Mouse (Mus musculus): Measurements from ENCODE around the gene Krtcap2. TPM values are rescaled to one million over a fixed set of nuclear protein-coding genes. Genes with fewer than 3 reads are reported as not detected.

Gene Krtcap2
- polyA plus RNA-seq, 1 experiment from 2014 or later = 334 TPM

- peak within 1 kb of the TSS; percentile 58 for H3K9ac ChIP-seq (ENCODE audit: low read depth, low read length)
- no peaks in the 10 kb centered on the region for H3K9me3 ChIP-seq (ENCODE audit: control insufficient read depth, low read length)
- H3K27me3 ChIP-seq (replicated peaks; ENCODE audit: control insufficient read depth, insufficient read depth, low read length) = peaks cover 4% of the 10 kb centered on the region; the same call in 1 of the 2 replicates
- ATAC-seq = peak; percentile 22; the same call in 1 of the 2 replicates
- no peaks in the 10 kb centered on the region for H3K36me3 ChIP-seq (ENCODE audit: control insufficient read depth, insufficient read depth, low read length)
- WGBS = 24% methylated on average over 10 of the region's 10 CpGs
- peak within 1 kb of the TSS; percentile 72 for H3K4me2 ChIP-seq (ENCODE audit: low read depth, low read length)
- no peak within 1 kb of the TSS for H3K27ac ChIP-seq (ENCODE audit: low read length)
- peak within 1 kb of the TSS; percentile 47 for H3K4me3 ChIP-seq (ENCODE audit: low read length)
- peaks cover 42% of the 10 kb centered on the region for H3K4me1 ChIP-seq (ENCODE audit: control insufficient read depth, insufficient read depth, low read length)
These were observed 16.9 kb upstream of the Krtcap2 start, which contains the start of gene Muc1 for GRCm38 (mm10) chr3:89228836-89229235. Muc1 (plus strand) TSS chr3:89229057.

GRCm38 (mm10) chr3:89229276-89229675 lies 16.5 kb upstream of the Krtcap2 start:
- H3K27ac ChIP-seq (ENCODE audit: low read length) = no peak overlapping the region
- peak overlapping the region; percentile 72 for H3K4me2 ChIP-seq (ENCODE audit: low read depth, low read length)
- H3K36me3 ChIP-seq (ENCODE audit: control insufficient read depth, insufficient read depth, low read length) = no peaks in the 10 kb centered on the region
- 48% methylated on average over 4 of the region's 4 CpGs for WGBS
- peak overlapping the region; percentile 58 for H3K9ac ChIP-seq (ENCODE audit: low read depth, low read length)
- no peaks in the 10 kb centered on the region for H3K9me3 ChIP-seq (ENCODE audit: control insufficient read depth, low read length)
- H3K27me3 ChIP-seq (replicated peaks; ENCODE audit: control insufficient read depth, insufficient read depth, low read length) = peaks cover 4% of the 10 kb centered on the region; the same call in 1 of the 2 replicates
- ATAC-seq = 0 out of 2 replicates have a peak, but pooled peaks have one; percentile 2
- peaks cover 45% of the 10 kb centered on the region for H3K4me1 ChIP-seq (ENCODE audit: control insufficient read depth, insufficient read depth, low read length)
- H3K4me3 ChIP-seq (ENCODE audit: low read length) = 0 out of 2 replicates have a peak overlapping the region, but pooled peaks have one; percentile 8

GRCm38 (mm10) chr3:89230561-89230960 lies 15.2 kb upstream of the Krtcap2 start:
- no peaks in the 10 kb centered on the region for H3K36me3 ChIP-seq (ENCODE audit: control insufficient read depth, insufficient read depth, low read length)
- H3K9me3 ChIP-seq (ENCODE audit: control insufficient read depth, low read length) = no peaks in the 10 kb centered on the region
- H3K4me1 ChIP-seq (ENCODE audit: control insufficient read depth, insufficient read depth, low read length) = peaks cover 46% of the 10 kb centered on the region
- H3K4me2 ChIP-seq (ENCODE audit: low read depth, low read length) = no peak overlapping the region
- no peak overlapping the region for H3K27ac ChIP-seq (ENCODE audit: low read length)
- ATAC-seq = no peak
- 90% methylated on average over 2 of the region's 2 CpGs for WGBS
- no peak overlapping the region for H3K4me3 ChIP-seq (ENCODE audit: low read length)
- H3K27me3 ChIP-seq (replicated peaks; ENCODE audit: control insufficient read depth, insufficient read depth, low read length) = peaks cover 4% of the 10 kb centered on the region; the same call in 1 of the 2 replicates
- H3K9ac ChIP-seq (ENCODE audit: low read depth, low read length) = no peak overlapping the region

GRCm38 (mm10) chr3:89231345-89231744 lies 14.4 kb upstream of the Krtcap2 start:
- H3K36me3 ChIP-seq (ENCODE audit: control insufficient read depth, insufficient read depth, low read length) = no peaks in the 10 kb centered on the region; the same call in 1 of the 2 replicates
- ATAC-seq = no peak
- no peak overlapping the region for H3K27ac ChIP-seq (ENCODE audit: low read length)
- H3K9me3 ChIP-seq (ENCODE audit: control insufficient read depth, low read length) = no peaks in the 10 kb centered on the region
- no peak overlapping the region for H3K9ac ChIP-seq (ENCODE audit: low read depth, low read length)
- H3K27me3 ChIP-seq (replicated peaks; ENCODE audit: control insufficient read depth, insufficient read depth, low read length) = peaks cover 4% of the 10 kb centered on the region; the same call in 1 of the 2 replicates
- WGBS = 70% methylated on average over 7 of the region's 7 CpGs
- peaks cover 44% of the 10 kb centered on the region for H3K4me1 ChIP-seq (ENCODE audit: control insufficient read depth, insufficient read depth, low read length)
- no peak overlapping the region for H3K4me2 ChIP-seq (ENCODE audit: low read depth, low read length)
- H3K4me3 ChIP-seq (ENCODE audit: low read length) = no peak overlapping the region

- H3K27ac ChIP-seq (ENCODE audit: low read length) = no peak overlapping the region
- H3K4me1 ChIP-seq (ENCODE audit: control insufficient read depth, insufficient read depth, low read length) = peaks cover 39% of the 10 kb centered on the region
- 0 out of 2 replicates have a peak, but pooled peaks cover 4% of the 10 kb centered on the region for H3K27me3 ChIP-seq (replicated peaks; ENCODE audit: control insufficient read depth, insufficient read depth, low read length)
- no peaks in the 10 kb centered on the region; the same call in 1 of the 2 replicates for H3K36me3 ChIP-seq (ENCODE audit: control insufficient read depth, insufficient read depth, low read length)
- H3K9me3 ChIP-seq (ENCODE audit: control insufficient read depth, low read length) = no peaks in the 10 kb centered on the region
- no peak overlapping the region for H3K9ac ChIP-seq (ENCODE audit: low read depth, low read length)
- H3K4me2 ChIP-seq (ENCODE audit: low read depth, low read length) = no peak overlapping the region
- no peak overlapping the region for H3K4me3 ChIP-seq (ENCODE audit: low read length)
- 73% methylated on average over 16 of the region's 16 CpGs for WGBS
- ATAC-seq = no peak
These were observed 13.9 kb upstream of the Krtcap2 start for GRCm38 (mm10) chr3:89231772-89232275.

- Histone ChIP-seq H3K36me3 (ENCODE audit: control insufficient read depth, insufficient read depth, low read length) (no peaks in the 10 kb centered on the region; the same call in 1 of the 2 replicates), H3K9me3 (ENCODE audit: control insufficient read depth, low read length) (no peaks in the 10 kb centered on the region), H3K27me3 (replicated peaks; ENCODE audit: control insufficient read depth, insufficient read depth, low read length) (0 out of 2 replicates have a peak, but pooled peaks cover 4% of the 10 kb centered on the region), H3K4me2 (ENCODE audit: low read depth, low read length) (no peak overlapping the region), H3K9ac (ENCODE audit: low read depth, low read length) (no peak overlapping the region), H3K4me3 (ENCODE audit: low read length) (no peak overlapping the region), H3K4me1 (ENCODE audit: control insufficient read depth, insufficient read depth, low read length) (peaks cover 32% of the 10 kb centered on the region), H3K27ac (ENCODE audit: low read length) (0 out of 2 replicates have a peak overlapping the region, but pooled peaks have one; percentile 10)
- WGBS = 43% methylated on average over 6 of the region's 6 CpGs
- ATAC-seq = no peak
These were observed 13.2 kb upstream of the Krtcap2 start for GRCm38 (mm10) chr3:89232614-89233013.

- H3K27ac ChIP-seq (ENCODE audit: low read length) = peak overlapping the region; percentile 10
- no peaks in the 10 kb centered on the region for H3K9me3 ChIP-seq (ENCODE audit: control insufficient read depth, low read length)
- H3K4me2 ChIP-seq (ENCODE audit: low read depth, low read length) = no peak overlapping the region
- peaks cover 31% of the 10 kb centered on the region for H3K4me1 ChIP-seq (ENCODE audit: control insufficient read depth, insufficient read depth, low read length)
- WGBS = 59% methylated on average over 14 of the region's 14 CpGs
- H3K9ac ChIP-seq (ENCODE audit: low read depth, low read length) = 0 out of 2 replicates have a peak overlapping the region, but pooled peaks have one; percentile 11
- no peak overlapping the region for H3K4me3 ChIP-seq (ENCODE audit: low read length)
- no peaks in the 10 kb centered on the region; the same call in 1 of the 2 replicates for H3K36me3 ChIP-seq (ENCODE audit: control insufficient read depth, insufficient read depth, low read length)
- peak; percentile 59 for ATAC-seq
- 0 out of 2 replicates have a peak, but pooled peaks cover 4% of the 10 kb centered on the region for H3K27me3 ChIP-seq (replicated peaks; ENCODE audit: control insufficient read depth, insufficient read depth, low read length)
These were observed 12.1 kb upstream of the Krtcap2 start for GRCm38 (mm10) chr3:89233562-89234110.

GRCm38 (mm10) chr3:89236516-89236915 lies 9.2 kb upstream of the Krtcap2 start:
- ATAC-seq = no peak
- no peaks in the 10 kb centered on the region for H3K27me3 ChIP-seq (replicated peaks; ENCODE audit: control insufficient read depth, insufficient read depth, low read length)
- 91% methylated on average over 10 of the region's 10 CpGs for WGBS
- peaks cover 28% of the 10 kb centered on the region for H3K4me1 ChIP-seq (ENCODE audit: control insufficient read depth, insufficient read depth, low read length)
- H3K9ac ChIP-seq (ENCODE audit: low read depth, low read length) = no peak overlapping the region
- H3K4me2 ChIP-seq (ENCODE audit: low read depth, low read length) = no peak overlapping the region
- no peak overlapping the region for H3K4me3 ChIP-seq (ENCODE audit: low read length)
- H3K9me3 ChIP-seq (ENCODE audit: control insufficient read depth, low read length) = no peaks in the 10 kb centered on the region
- H3K27ac ChIP-seq (ENCODE audit: low read length) = no peak overlapping the region
- H3K36me3 ChIP-seq (ENCODE audit: control insufficient read depth, insufficient read depth, low read length) = no peaks in the 10 kb centered on the region; the same call in 1 of the 2 replicates

- Histone ChIP-seq H3K4me1 (ENCODE audit: control insufficient read depth, insufficient read depth, low read length) (peaks cover 24% of the 10 kb centered on the region), H3K4me3 (ENCODE audit: low read length) (no peak overlapping the region), H3K9me3 (ENCODE audit: control insufficient read depth, low read length) (no peaks in the 10 kb centered on the region), H3K4me2 (ENCODE audit: low read depth, low read length) (no peak overlapping the region), H3K27me3 (replicated peaks; ENCODE audit: control insufficient read depth, insufficient read depth, low read length) (no peaks in the 10 kb centered on the region), H3K36me3 (ENCODE audit: control insufficient read depth, insufficient read depth, low read length) (no peaks in the 10 kb centered on the region; the same call in 1 of the 2 replicates), H3K9ac (ENCODE audit: low read depth, low read length) (no peak overlapping the region), H3K27ac (ENCODE audit: low read length) (no peak overlapping the region)
- no peak for ATAC-seq
- 92% methylated on average over 21 of the region's 21 CpGs for WGBS
These were observed 8.1 kb upstream of the Krtcap2 start for GRCm38 (mm10) chr3:89237682-89238081.

All from intestine, embryonic 16.5 days (tissue).